Mouse (Mus musculus) natural killer cell, adult 2 months (primary cell): ENCODE measurements around the gene Brinp1.
"Not testable (repeated sequence)": the region's sequence is repeated elsewhere in the genome, so short reads cannot be mapped to it uniquely, and the experiment has no call there.

Experiments
- DNase-seq, 2 experiments: peaks; one replicate each; pipeline ENCODE4 v3.0.0; 2022; ENCODE audit warnings: low spot score in 2 of 2

Gene Brinp1

DNA sequence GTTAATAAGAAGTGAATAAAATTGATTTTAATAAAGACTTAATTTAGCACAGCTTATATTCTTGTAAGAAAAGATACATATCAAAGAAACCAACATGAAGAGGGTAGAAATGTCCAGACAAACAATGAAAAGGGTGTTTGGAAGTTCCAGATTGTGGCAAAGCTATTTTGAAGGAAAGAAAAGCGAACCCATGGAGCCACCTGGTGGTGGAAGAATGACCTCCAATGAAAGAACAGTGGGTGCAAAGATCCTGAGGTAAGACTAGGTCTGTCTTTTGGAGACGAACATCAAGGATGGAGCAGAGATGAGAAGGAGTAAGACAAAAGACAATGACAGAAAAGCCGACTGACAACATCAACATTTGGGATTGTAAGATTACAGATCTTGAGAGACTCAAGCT lies 108.2 kb downstream of the Brinp1 start:
- DNase-seq, result no peak

DNA sequence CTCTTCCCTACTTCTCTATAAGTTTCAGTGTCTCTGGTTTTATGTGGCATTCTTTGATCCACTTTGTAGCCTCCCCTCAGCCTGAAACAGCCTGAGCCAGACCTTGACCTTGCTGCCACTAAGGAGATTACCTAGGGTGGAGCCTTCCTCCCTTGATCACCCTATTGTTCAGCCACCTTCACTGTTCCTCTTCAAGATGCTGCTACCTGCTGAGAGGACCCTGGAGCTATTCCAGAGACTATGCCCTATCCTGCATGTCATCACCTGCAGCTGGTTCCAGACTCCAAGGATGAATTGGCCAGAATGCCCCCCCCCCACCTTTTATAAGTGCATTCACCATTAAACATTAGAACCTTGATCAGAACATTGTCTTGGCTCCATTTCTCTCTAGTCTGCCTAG lies 140.2 kb downstream of the Brinp1 start:
- not testable (repeated sequence) for DNase-seq

DNA sequence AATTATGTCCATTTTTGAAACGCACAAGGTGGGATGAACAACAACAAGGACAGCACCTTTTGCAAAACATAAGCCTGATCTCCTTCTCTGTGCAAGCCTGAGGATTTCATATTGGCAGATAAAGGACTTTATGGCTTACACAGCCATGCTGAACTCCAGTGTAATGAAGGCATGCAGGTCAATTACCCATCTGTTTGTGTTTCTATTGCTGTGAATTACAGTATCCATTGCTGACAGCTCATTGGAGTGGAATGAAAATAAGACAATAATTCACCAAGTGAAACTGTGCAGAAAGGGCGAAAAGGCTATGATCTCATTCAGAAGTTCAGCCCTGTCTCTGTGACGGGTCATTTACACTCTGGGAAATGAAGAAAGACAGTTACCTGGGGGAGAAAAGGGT lies 147.7 kb downstream of the Brinp1 start:
- no peak for DNase-seq

DNA sequence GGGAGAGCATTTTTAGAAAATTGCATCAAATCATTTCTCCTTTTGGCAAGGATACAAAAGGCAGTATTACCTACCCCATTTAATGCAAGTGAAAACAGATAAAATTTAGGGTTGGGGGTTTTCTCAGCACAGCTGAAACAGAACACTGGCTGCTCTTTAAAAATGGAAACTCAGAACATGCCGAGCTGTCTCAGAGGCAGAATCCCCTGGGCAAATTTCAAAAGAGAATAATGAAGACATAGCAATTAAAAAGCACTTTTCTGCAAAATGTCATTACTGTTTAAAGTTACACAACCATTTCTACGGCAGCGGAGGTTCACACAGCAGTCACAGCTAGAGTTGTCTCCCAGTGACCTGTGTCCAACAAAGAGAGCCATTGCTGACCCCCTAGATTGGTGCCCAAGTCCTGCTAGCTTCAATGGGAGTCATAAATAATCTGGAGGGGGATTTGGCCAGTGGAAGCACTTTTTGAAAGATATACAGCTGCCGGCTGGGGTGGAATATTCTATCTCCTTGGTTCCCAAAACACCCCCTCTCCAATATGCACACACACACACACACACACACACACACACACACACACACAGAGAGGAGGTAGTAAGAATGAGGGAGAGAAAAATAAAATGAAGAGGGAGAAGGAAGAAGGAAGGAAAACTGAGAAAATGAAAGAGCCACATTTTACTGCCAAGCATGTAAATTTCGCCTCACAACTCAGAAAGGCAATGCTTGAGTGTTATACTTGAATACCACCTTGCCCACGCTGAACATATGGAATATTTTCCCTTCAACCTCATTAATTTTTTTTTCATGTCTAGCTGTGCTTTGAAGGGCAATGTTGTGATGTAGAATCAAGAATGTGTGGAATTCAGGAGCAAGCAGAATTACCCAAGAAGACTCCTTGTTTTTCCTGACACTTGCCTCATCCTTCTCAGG lies 152.0 kb downstream of the Brinp1 start:
- no peak for DNase-seq

DNA sequence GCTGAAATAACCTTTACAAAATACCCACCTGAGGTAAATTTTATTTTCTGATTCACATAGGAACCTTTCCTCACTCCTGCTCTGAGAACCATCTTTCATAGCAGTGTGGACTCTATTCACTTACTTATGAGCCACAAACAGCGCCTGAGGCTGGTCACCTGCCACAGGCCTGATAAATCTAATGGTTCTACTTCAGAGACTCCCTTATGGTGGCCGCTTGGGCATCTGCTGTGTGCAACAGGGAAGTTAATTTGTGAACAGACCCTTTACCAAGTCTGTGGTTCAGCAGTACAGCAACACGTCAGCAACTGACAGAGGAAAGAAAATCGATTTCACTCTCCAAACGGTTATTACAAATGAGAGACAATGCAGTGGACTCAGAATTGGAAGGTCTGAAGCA lies 164.2 kb downstream of the Brinp1 start:
- DNase-seq, result no peak

DNA sequence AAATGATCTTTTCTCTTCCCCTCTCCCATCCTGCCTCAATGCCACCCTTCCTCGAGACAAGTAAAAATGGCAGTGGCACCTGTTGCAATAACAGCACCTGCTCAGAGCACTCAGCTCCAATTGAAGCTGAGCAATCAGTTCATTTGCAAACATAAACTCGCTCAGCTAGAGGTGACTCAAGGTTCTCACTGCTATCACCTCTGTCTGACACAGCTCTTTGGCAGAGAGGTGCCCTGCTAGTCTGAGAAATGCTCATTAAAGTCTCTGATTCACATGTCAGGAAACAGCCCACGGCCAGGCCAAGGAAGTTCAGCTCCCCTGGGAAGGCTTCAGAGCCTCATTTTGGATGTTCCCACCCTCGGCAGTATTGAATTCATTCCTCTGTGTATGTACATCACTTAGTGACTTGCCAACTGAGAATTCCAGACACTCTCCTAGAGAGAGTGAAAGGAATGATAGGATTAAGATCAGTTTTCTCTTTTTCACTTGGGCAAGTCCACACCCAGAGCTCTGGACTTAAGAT lies 165.7 kb downstream of the Brinp1 start:
- no peak for DNase-seq

DNA sequence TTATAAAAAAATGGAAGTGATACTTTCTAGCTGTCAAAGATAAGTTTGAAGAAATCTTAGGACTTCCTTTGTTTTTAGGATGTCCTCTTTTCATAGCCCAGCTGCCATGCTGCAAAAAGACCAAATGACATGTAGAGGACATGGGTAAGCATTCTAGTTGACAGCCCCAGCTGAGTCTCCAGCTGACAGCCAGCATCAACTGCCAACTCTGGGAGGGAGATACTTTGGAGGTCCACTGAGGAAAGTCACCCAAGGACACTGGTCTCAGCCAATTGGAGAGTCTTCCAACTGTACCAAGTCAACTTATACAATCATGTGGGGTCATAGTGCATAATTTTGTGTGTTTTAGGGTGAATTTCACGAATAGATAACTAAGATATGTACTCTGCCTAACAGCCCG lies 166.6 kb downstream of the Brinp1 start:
- no peak for DNase-seq

DNA sequence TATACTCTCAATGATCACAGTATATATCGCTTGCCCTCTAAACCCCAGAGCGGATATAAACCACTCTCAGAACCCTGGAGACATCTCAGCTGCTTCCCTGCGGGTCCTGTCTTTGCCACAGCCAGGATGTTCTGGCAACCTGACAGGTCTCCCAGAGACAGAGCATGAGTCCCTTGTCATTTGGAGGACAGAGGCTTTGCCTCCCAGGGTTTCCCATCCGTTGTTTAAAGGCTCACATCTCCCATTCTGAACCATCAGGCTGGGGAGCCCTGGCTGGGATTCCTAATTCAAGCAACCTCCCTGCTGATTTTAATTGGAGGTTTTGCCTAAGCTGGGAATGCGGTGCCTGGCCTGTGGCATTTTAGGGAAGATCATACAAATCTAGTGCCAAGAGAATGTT lies 185.9 kb downstream of the Brinp1 start:
- DNase-seq, result no peak

DNA sequence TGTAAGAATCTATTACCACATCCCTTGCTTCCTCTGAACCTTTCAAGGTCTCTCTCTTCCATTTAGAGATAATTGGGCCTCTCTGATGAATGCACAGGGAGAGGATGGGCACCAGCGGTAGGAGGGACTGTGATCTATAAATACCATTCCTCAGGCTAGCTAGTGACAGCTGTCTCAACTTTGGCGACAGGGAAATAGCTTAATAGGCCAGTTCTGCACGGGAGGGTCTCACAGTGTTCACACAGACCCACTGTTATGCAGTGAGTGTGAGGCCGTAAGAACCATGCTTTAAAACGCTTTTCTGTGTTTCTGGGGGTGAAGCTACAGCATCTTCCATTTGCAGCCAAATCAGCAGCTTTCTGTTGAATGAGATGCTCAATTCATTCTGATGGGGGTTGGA lies 186.8 kb downstream of the Brinp1 start:
- DNase-seq, result no peak

DNA sequence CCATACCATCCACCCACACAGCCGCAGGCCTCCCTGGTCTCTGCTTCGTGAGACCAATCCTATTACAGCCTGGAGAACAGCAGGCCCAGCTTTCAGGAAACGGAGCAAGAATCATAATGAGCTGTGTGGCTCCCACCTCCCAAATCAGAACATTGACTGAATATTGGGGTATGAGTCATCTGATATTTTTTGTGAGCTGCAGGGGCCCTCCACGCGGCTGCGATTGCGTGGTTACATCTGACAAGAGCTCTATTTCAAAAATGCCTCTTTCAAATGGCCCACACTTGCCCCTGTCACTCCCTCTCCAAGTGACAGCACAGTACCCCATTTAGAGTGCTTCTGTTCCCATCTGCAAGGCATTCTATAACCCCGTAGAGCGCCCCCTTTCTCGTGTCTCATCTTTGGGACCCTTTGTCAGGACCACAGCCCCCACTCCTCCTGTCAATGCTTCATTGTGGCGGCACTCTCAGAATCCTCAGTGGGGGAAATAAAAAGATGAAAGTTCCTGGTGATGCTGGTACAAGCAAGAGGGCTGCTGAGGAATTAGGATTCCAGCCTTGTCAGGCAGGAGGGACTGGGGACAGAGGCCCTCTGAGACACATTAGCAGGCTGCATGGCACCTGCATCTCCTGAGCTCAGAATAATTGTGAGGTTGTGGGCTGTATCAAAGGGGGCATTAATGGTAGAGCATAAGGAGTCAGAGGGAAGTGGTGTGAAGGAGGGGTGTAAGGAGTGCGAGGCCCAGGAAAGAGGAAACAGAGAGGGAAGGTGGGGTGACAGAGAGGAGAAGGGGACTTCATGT lies 188.2 kb downstream of the Brinp1 start:
- DNase-seq, result no peak

DNA sequence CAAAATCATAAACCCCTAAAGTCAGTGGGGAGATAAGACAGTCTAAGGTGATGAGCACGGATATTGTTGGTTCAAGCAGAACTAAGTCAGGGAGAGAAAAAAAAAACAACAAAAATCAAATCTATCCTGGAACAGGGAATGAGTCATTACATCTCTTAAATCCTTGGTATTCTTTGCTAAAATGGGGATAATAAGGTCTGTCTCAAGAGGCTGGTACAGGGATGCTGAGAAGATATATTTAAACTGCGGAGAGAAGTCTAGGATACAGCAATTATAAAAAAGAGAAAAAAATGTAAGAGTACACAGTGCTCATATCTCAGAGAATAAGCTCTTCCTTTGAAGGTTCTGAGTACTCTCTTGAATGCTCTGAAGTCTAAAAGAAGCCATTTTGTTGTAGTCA lies 189.3 kb downstream of the Brinp1 start:
- DNase-seq, result no peak

DNA sequence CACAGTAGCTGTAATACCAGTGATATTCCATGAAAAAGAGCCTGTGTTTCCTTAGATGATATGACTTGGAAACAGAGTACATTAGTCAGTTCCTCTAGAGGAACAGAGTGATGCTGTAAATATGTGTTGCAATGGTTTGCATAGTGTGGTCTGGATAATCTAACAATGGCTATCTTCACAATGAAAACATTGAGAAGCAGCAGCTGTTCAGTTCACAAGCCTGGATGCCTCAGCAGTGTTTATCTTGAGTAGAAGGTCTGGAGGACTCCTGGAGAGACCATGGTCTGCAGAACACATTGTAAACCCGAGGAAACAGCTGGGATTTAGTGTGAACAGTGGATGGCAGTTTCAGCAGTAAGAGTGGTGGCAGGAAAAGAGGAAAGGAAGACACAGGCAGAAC lies 233.2 kb downstream of the Brinp1 start:
- no peak for DNase-seq
